Mouse (Mus musculus) megakaryocyte, embryonic 14.5 days (primary cell): ENCODE results near the gene Entpd1.

ENCODE experiments used
- FLI1 ChIP-seq: IDR thresholded peaks from 2 replicates; pipeline ENCODE4 v1.6.1; 2012; ENCODE audit warnings: low read length, inconsistent platforms, mixed read lengths
- GATA1 ChIP-seq: IDR thresholded peaks from 3 replicates; pipeline ENCODE4 v1.6.1; 2012; ENCODE audit warnings: mixed read lengths, low read length, inconsistent platforms, borderline replicate concordance

GRCm38 (mm10) chr19:40611830-40612506 lies at the start of gene Entpd1, which contains the start of gene Tctn3:
- no peak for TF ChIP-seq GATA1
- TF ChIP-seq FLI1 = no peak
